Mouse (Mus musculus) cerebellum, adult 2 months (tissue): ENCODE results near the gene Usp19.

Experiments
- CTCF ChIP-seq: fragments of 200-500 bp; IDR thresholded peaks from 2 replicates; pipeline ENCODE4 v1.5.1; 2011; ENCODE audit warnings: low read depth, mild to moderate bottlenecking, control low read depth, low read length, moderate library complexity, borderline replicate concordance; ENCODE audit not compliant: insufficient read depth
- POLR2A ChIP-seq: fragments of 200-500 bp; IDR thresholded peaks from 2 replicates; pipeline ENCODE4 v1.6.1; 2011; ENCODE audit warnings: low read length, control low read depth, borderline replicate concordance; ENCODE audit not compliant: insufficient read depth

DNA sequence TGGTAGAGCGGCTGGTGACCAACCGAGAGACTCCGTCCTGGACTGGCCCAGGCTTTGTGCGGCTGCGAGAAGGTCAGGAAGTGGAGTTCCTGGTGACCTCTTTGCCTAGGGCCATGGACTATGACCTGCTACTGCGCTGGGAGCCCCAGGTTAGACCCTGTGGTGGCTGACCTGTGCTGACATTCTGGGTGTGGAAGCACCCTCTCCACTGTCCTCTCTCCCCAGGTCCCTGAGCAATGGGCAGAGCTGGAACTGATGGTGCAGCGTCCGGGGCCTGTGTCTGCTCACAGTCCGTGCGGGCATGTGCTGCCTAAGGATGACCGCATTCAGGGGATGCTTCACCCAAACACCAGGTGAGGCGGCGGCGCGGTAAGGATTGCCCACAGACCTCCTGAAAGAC, 6.4 kb upstream of the Usp19 start:
- TF ChIP-seq POLR2A (no peak), CTCF (no peak)
